Mouse (Mus musculus) kidney, embryonic 14.5 days (tissue): ENCODE data around the gene Atf6. TPM values are rescaled to one million over a fixed set of nuclear protein-coding genes. Genes with fewer than 3 reads are reported as not detected.

ENCODE experiments used
- ATAC-seq: fragments of 200-750 bp; cut with Nextera tagmentation; 2 replicates; pipeline ENCODE4 v1.8.0; 2017; ENCODE audit warnings: moderate number of reproducible peaks, mild to moderate bottlenecking, moderate TSS enrichment, moderate library complexity; ENCODE audit not compliant: low FRiP score, low TSS enrichment
- H3K27ac ChIP-seq: fragments of 300-500 bp; sonication (generic); 2 replicates; pipeline ENCODE4 v1.5.1; 2014; ENCODE audit warnings: low read depth, mild to moderate bottlenecking, low read length, moderate library complexity, mixed read lengths
- H3K27me3 ChIP-seq: fragments of 300-500 bp; sonication (generic); 2 replicates; pipeline ENCODE4 v1.6.1; 2014; ENCODE audit warnings: mild to moderate bottlenecking, low read length; ENCODE audit not compliant: control insufficient read depth, insufficient read depth
- H3K36me3 ChIP-seq: fragments of 300-500 bp; sonication (generic); 2 replicates; pipeline ENCODE4 v1.6.1; 2014; ENCODE audit warnings: low read length, mixed read lengths; ENCODE audit not compliant: control insufficient read depth, insufficient read depth
- H3K4me1 ChIP-seq: fragments of 300-500 bp; sonication (generic); 2 replicates; pipeline ENCODE4 v1.6.1; 2014; ENCODE audit warnings: low read length, mixed read lengths; ENCODE audit not compliant: control insufficient read depth, insufficient read depth
- H3K4me2 ChIP-seq: fragments of 300-500 bp; sonication (generic); replicated peaks from 2 replicates; pipeline ENCODE4 v1.6.1; 2014; ENCODE audit warnings: low read depth, mild to moderate bottlenecking, low read length
- H3K4me3 ChIP-seq: fragments of 300-500 bp; sonication (generic); 2 replicates; pipeline ENCODE4 v1.5.1; 2014; ENCODE audit warnings: mild to moderate bottlenecking, low read length
- H3K9ac ChIP-seq: fragments of 300-500 bp; sonication (generic); 2 replicates; pipeline ENCODE4 v1.6.1; 2014; ENCODE audit warnings: low read depth, mild to moderate bottlenecking, low read length, moderate library complexity
- H3K9me3 ChIP-seq: fragments of 300-500 bp; sonication (generic); 2 replicates; pipeline ENCODE4 v1.6.1; 2016; ENCODE audit warnings: low read length; ENCODE audit not compliant: control insufficient read depth
- whole genome bisulfite sequencing: fragments of 180-500 bp; shearing (Covaris S2); extraction: QIAGEN DNeasy Blood & Tissue Kit; methylation state at CpG from one replicate; pipeline ENCODE4 v1.1.7; 2014; 5-methylcytosine and 5-hydroxymethylcytosine counted together
- polyA plus RNA-seq: library from polyadenylated mRNA; unstranded; fragments of >200 nt; fragmentation: Nextera tagmentation; extraction: Ambion mirVana; gene quantifications from 2 replicates; pipeline ENCODE4 v1.2.1, GENCODE M21; 2014

Gene Atf6
- polyA plus RNA-seq, 1 experiment from 2014 or later, result 11.6 TPM

DNA sequence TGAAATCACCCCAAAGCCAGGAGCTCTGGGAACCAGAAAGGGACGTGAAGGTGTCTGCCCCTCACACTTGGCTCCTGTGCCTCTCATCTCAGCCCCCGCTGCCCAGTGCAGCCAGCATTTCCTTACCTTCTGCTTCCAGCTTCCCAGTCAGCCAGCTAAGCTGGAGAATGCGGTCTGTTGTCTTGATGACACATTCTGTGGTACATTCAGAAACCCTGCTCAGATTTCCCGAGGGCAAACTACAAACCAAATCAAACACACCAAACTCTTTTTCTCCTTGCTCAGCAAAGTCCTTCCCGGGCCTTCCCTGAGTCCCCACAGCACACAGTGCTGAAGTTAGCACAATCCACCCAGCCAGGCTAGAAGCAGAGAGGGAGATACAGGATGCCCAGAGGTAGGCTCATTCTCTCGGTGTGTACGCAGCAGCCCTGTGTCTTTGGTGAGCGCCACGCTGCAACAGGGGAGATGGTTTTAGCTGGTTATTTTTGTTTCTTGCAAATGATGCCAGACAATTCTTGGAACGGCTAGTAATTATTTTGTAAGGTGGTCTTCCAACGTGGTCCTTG lies 202.9 kb downstream of the Atf6 start:
- no peaks in the 10 kb centered on the region for H3K9me3 ChIP-seq
- no peaks in the 10 kb centered on the region for H3K36me3 ChIP-seq
- WGBS, result 86% methylated on average over 11 of the region's 11 CpGs
- no peak overlapping the region for H3K9ac ChIP-seq
- H3K4me2 ChIP-seq, result no peak overlapping the region
- H3K27ac ChIP-seq, result no peak overlapping the region
- no peak overlapping the region for H3K4me3 ChIP-seq
- H3K27me3 ChIP-seq, result no peaks in the 10 kb centered on the region
- no peak for ATAC-seq
- H3K4me1 ChIP-seq, result no peaks in the 10 kb centered on the region

DNA sequence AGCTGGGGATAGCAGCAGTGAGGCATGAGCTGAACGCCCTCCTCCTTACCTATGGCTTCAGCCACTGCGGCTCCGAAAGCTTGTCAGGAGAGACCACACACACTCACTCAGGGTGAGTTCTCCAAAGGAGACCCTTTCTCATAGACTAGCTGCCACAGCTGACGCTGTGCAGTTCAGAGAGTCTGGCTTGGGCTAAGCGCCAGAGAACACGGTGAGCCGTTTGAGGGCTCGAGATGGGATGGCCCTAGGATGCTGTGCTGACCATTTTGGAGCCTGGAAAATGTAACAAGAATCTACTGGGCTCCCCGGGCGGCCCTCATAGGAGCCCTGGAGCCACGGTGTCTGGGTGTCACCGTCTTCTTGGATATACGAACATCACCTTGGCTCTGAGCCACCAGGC lies 208.3 kb downstream of the Atf6 start:
- Histone ChIP-seq H3K9me3 (no peaks in the 10 kb centered on the region), H3K27me3 (no peaks in the 10 kb centered on the region), H3K27ac (no peak overlapping the region), H3K4me3 (no peak overlapping the region), H3K36me3 (no peaks in the 10 kb centered on the region), H3K4me2 (no peak overlapping the region), H3K9ac (no peak overlapping the region), H3K4me1 (no peaks in the 10 kb centered on the region)
- WGBS, result 83% methylated on average over 13 of the region's 13 CpGs
- no peak for ATAC-seq

DNA sequence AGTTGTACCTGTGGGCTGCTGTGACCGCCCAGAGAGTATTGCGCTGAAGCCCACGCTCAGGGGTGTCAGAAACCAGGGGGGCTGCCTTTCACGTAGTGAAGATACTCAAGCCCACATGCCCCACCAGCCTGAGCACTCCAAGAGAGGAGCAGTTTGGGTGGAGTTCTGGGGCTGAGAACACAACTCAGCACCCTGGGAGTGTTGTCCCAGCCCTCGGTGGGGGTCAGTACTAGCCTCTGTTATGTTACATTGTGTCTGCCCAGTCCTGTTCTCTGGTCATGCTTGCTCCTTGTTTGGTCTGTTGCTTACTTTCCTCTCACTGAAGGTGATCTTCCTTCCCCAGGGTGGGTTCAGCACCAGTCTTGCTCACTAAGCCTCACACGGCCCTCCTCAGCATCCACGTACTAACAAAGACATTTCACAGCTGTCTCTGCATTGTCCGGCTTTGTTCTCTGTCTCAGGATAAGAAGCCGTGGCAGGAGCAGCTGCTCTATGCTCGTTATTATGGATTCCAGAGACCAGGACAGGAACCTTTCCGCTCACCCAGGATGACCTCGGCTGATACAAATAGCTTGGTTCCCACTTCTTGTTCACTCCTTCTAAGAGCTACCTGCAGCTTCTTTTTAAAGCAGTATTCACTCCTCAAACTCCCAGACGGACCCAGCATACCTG lies 209.8 kb downstream of the Atf6 start:
- H3K4me2 ChIP-seq, result no peak overlapping the region
- H3K4me1 ChIP-seq, result no peaks in the 10 kb centered on the region
- ATAC-seq, result no peak
- H3K36me3 ChIP-seq, result no peaks in the 10 kb centered on the region
- H3K27me3 ChIP-seq, result no peaks in the 10 kb centered on the region
- no peaks in the 10 kb centered on the region for H3K9me3 ChIP-seq
- H3K27ac ChIP-seq, result no peak overlapping the region
- no peak overlapping the region for H3K4me3 ChIP-seq
- H3K9ac ChIP-seq, result no peak overlapping the region
- WGBS, result 59% methylated on average over 13 of the region's 13 CpGs

DNA sequence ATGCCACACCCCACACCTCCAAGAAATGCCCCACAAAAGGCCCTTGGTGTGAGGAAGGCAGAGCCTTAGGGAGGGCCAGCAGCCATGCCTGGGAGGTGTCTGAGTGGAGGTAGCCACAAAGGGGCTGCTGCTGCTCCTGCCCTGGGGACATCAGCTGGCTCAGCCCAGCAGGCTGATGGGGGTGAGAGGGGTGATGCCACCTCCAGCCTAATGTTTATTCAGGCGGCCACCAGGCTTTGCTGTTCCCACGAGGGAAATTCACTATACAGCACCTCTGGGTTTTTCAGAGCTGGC lies 210.4 kb downstream of the Atf6 start:
- Histone ChIP-seq H3K9ac (no peak overlapping the region), H3K4me2 (no peak overlapping the region), H3K4me1 (0 out of 2 replicates have a peak, but pooled peaks cover 2% of the 10 kb centered on the region), H3K27ac (no peak overlapping the region), H3K27me3 (no peaks in the 10 kb centered on the region), H3K4me3 (no peak overlapping the region), H3K9me3 (no peaks in the 10 kb centered on the region), H3K36me3 (no peaks in the 10 kb centered on the region)
- 28% methylated on average over 2 of the region's 2 CpGs for WGBS
- ATAC-seq, result no peak

DNA sequence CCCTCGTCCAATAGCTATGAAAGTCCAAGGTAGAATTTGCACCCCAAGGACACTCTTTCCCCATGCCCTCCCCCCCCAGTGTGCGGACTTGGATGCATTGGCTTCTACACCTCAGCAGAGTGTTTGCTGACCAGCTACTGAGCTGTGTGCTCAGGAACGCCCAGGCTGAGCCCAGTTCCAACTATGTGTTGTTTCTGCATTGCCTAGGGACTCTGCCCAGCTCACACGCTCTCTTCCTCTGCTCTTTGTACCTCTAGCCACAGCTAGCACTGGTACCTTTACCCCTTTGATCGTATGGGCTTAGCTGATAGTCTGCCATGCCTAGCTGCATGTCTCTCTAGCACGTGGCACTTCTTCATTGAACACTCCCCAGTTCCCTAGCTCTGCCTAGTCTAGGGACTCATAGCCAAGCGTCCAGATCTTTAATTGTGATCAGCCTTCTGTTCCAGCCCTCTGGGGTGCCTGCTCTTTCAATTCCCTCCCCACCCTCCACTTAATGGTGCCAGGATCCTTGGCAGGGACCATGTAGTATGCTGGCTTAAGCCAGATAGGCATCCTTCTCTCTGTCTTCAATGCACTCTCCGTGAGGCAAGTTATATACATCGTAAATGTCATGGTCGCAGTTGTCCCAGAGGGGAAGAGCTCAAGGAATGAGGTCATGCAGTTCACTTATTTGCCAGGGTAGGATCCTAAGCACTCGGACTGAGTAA lies 210.9 kb downstream of the Atf6 start:
- Histone ChIP-seq H3K27ac (no peak overlapping the region), H3K4me3 (no peak overlapping the region), H3K36me3 (no peaks in the 10 kb centered on the region), H3K9me3 (no peaks in the 10 kb centered on the region), H3K4me2 (no peak overlapping the region), H3K4me1 (0 out of 2 replicates have a peak, but pooled peaks cover 2% of the 10 kb centered on the region), H3K9ac (no peak overlapping the region), H3K27me3 (no peaks in the 10 kb centered on the region)
- 71% methylated on average over 11 of the region's 11 CpGs for WGBS
- ATAC-seq, result no peak

DNA sequence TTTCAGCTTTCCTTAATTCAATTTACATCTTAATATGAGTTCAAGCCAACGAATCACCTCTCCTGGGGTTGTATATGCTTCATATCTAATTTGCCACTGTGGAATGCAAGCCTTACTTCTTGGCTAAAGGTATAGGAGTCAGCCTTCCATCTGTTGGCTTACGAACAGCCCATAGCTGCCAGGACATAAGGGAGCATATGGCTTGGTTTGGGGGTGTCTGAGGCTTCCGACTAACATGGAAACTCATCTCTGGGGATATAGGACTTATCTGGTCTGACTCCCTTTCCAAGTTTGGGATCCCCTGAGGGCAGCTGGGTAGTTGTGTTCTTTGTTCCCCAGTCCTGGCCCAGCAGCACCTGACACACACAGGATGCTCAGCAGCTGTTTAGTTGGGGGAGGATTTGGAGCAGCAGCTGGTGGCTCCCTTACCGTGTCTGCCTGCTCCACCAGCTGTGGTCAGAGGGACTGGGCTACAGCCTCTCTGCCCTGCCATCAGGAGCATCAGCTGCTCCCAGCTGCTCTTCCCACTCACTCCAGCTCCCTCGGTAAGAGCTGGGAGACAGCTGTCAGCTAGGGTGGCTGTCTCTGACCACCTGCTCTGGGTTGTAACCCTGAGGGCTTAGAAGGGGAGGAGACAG lies 212.2 kb downstream of the Atf6 start:
- Histone ChIP-seq H3K27me3 (no peaks in the 10 kb centered on the region), H3K36me3 (no peaks in the 10 kb centered on the region), H3K4me1 (0 out of 2 replicates have a peak, but pooled peaks cover 2% of the 10 kb centered on the region), H3K4me2 (no peak overlapping the region), H3K27ac (no peak overlapping the region), H3K4me3 (no peak overlapping the region), H3K9me3 (no peaks in the 10 kb centered on the region), H3K9ac (no peak overlapping the region)
- 58% methylated on average over 5 of the region's 5 CpGs for WGBS
- peak; percentile 70; the same call in 1 of the 2 replicates for ATAC-seq

Other genes with a start within 250 kb of the Atf6 start
- 4.2 and 6.0 TPM in 2 replicates for gene Olfml2b, start 223.2 kb downstream of the Atf6 start, polyA plus RNA-seq
- 0.69 TPM in 1 of 2 replicates, not detected in the other for gene Gm26620, start 17.3 kb upstream of the Atf6 start, polyA plus RNA-seq
- gene Dusp12, start 17.8 kb upstream of the Atf6 start, polyA plus RNA-seq, result 36.9 and 41.7 TPM in 2 replicates
- not detected in 2 replicates for gene Fcrlb, start 45.2 kb upstream of the Atf6 start, polyA plus RNA-seq
- not detected in 2 replicates for gene Fcrla, start 59.8 kb upstream of the Atf6 start, polyA plus RNA-seq
- gene Fcgr2b, start 108.8 kb upstream of the Atf6 start, polyA plus RNA-seq, result 1.3 and 1.4 TPM in 2 replicates
- 0.97 and 1.0 TPM in 2 replicates for gene Fcgr4, start 151.1 kb upstream of the Atf6 start, polyA plus RNA-seq
- gene Fcgr3, start 197.2 kb upstream of the Atf6 start, polyA plus RNA-seq, result 7.0 and 7.9 TPM in 2 replicates
- gene Cfap126, start 246.1 kb upstream of the Atf6 start, polyA plus RNA-seq, result 2.9 and 3.8 TPM in 2 replicates